16 mouse cellular contexts compared by ENCODE assay signal in the genomic region with DNA sequence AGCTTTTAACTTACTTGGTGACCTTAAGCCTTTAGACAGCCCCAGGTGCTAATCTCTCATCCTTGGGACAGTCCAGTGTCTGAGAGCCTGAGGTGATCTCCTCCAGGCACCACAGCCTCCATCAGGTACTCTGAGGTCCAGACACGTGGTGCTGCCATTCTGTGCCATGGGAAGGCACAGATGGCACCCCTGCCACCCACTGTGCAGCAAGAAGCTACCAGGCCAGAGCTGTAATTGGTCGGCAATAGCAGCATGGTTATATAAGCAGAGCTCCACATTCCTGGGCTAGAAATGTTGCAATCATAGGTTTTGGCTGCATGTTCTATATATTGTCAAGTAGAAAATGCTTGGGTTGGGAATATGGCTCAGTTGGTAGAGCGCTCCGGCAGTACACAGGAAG. TPM values are rescaled to one million over a fixed set of nuclear protein-coding genes. Genes with fewer than 3 reads are reported as not detected.
DNase-seq lines count a peak whose midpoint lies in the region; ATAC-seq and TF ChIP-seq lines count a peak whose summit lies in the region.
"Had no signal": no experiment of that assay in that cellular context is flagged by ENCODE, and none has a peak within 500 bp of the region (broad histone marks: within the 10 kb centered on the region; RNA-seq: fewer than 3 reads in every experiment).

No protein-coding gene starts in this region.

- no peak for ATAC-seq in hindbrain, embryonic 13.5 days (ENCODE audit: low FRiP score)
- ATAC-seq in hindbrain, embryonic 16.5 days = no peak
- ATAC-seq in granulocyte monocyte progenitor cell, adult 5-6 weeks (replicated peaks; ENCODE audit: poor library complexity, severe bottlenecking) = no peak
- ATAC-seq: forebrain, embryonic 14.5 days had no signal

- H3K4me3 ChIP-seq in hindbrain, embryonic 13.5 days = no peak overlapping the region
- H3K4me3 ChIP-seq in hindbrain, embryonic 16.5 days (ENCODE audit: low read length) = no peak overlapping the region
- H3K4me3 ChIP-seq in cortical plate, adult 2 months (ENCODE audit: insufficient read depth, low read length) = no peak overlapping the region
- H3K4me3 ChIP-seq: embryonic facial prominence, embryonic 13.5 days; hindbrain, embryonic 10.5 days; liver, embryonic 15.5 days; myocyte; stomach, embryonic 15.5 days had no signal

- H3K9me3 ChIP-seq in hindbrain, embryonic 13.5 days = no peaks in the 10 kb centered on the region
- H3K9me3 ChIP-seq in hindbrain, embryonic 16.5 days (ENCODE audit: control insufficient read depth, low read length) = no peaks in the 10 kb centered on the region
- H3K9me3 ChIP-seq: embryonic facial prominence, embryonic 13.5 days; hindbrain, embryonic 10.5 days; liver, embryonic 15.5 days; stomach, embryonic 15.5 days had no signal

- H3K4me1 ChIP-seq in hindbrain, embryonic 13.5 days (replicated peaks) = 0 out of 2 replicates have a peak, but pooled peaks cover 4% of the 10 kb centered on the region
- no peaks in the 10 kb centered on the region for H3K4me1 ChIP-seq in hindbrain, embryonic 16.5 days (ENCODE audit: control insufficient read depth, insufficient read depth, low read depth, low read length)
- peaks cover 5% of the 10 kb centered on the region for H3K4me1 ChIP-seq in cortical plate, adult 2 months (ENCODE audit: control insufficient read depth, insufficient read depth, low read length)
- H3K4me1 ChIP-seq: embryonic facial prominence, embryonic 13.5 days; hindbrain, embryonic 10.5 days had no signal

- no peak overlapping the region for H3K4me2 ChIP-seq in hindbrain, embryonic 13.5 days
- no peak overlapping the region for H3K4me2 ChIP-seq in hindbrain, embryonic 16.5 days (ENCODE audit: low read length)
- H3K4me2 ChIP-seq: embryonic facial prominence, embryonic 13.5 days; liver, embryonic 15.5 days; stomach, embryonic 15.5 days had no signal

- no peak for TF ChIP-seq CTCF in cortical plate, adult 2 months (IDR thresholded peaks at IDR 0.05; ENCODE audit: extremely low read depth, insufficient read depth, low read length)

- H3K27ac ChIP-seq in hindbrain, embryonic 13.5 days = no peak overlapping the region
- no peak overlapping the region for H3K27ac ChIP-seq in hindbrain, embryonic 16.5 days (ENCODE audit: low read depth, low read length)
- H3K27ac ChIP-seq in cortical plate, adult 2 months (ENCODE audit: insufficient read depth, low read length) = peak overlapping the region; percentile 51
- H3K27ac ChIP-seq: embryonic facial prominence, embryonic 13.5 days; hindbrain, embryonic 10.5 days; stomach, embryonic 15.5 days had no signal

- H3K27me3 ChIP-seq in hindbrain, embryonic 13.5 days = no peaks in the 10 kb centered on the region
- H3K27me3 ChIP-seq in hindbrain, embryonic 16.5 days (replicated peaks; ENCODE audit: control insufficient read depth, insufficient read depth, low read length) = no peaks in the 10 kb centered on the region
- H3K27me3 ChIP-seq: embryonic facial prominence, embryonic 13.5 days; liver, embryonic 15.5 days; stomach, embryonic 15.5 days had no signal

- peak overlapping the region; percentile 31; the same call in 1 of the 2 replicates for H3K9ac ChIP-seq in hindbrain, embryonic 13.5 days
- H3K9ac ChIP-seq in hindbrain, embryonic 16.5 days (ENCODE audit: low read depth, low read length) = no peak overlapping the region
- H3K9ac ChIP-seq: embryonic facial prominence, embryonic 13.5 days; liver, embryonic 15.5 days; stomach, embryonic 15.5 days had no signal

- TF ChIP-seq POLR2A in cortical plate, adult 2 months (IDR thresholded peaks at IDR 0.05; ENCODE audit: extremely low read depth, insufficient read depth, low read length) = no peak

- H3K36me3 ChIP-seq in hindbrain, embryonic 13.5 days = peaks cover 90% of the 10 kb centered on the region
- H3K36me3 ChIP-seq in hindbrain, embryonic 16.5 days (ENCODE audit: control insufficient read depth, insufficient read depth, low read length) = peaks cover 37% of the 10 kb centered on the region

- DNase-seq in right cerebral cortex, postnatal 25 days = peak; percentile 37
- DNase-seq in right cerebral cortex, postnatal 14 days = no peak
- DNase-seq in urinary bladder, adult 18-20 months (ENCODE audit: low spot score in 2 of 2) = no peak
- no peak for DNase-seq in urinary bladder, postnatal 25 days (ENCODE audit: low spot score)
- DNase-seq: heart, adult 18-20 months; kidney, adult 2 months had no signal

- WGBS in hindbrain, embryonic 13.5 days = 93% methylated on average over 4 of the region's 4 CpGs
- WGBS in hindbrain, embryonic 16.5 days = 81% methylated on average over 4 of the region's 4 CpGs

RNA-seq across cellular contexts. Expression of a gene that starts 8.1 kb away (rescaled TPM):
- polyA plus RNA-seq in hindbrain, embryonic 13.5 days (2015; fragmentation: Nextera tagmentation; extraction: Ambion mirVana) = 35.9 and 38.1 TPM in 2 replicates
- polyA plus RNA-seq in hindbrain, embryonic 16.5 days (2015; fragmentation: Nextera tagmentation; extraction: Ambion mirVana) = 20.5 and 21.6 TPM in 2 replicates
- polyA plus RNA-seq in cortical plate, adult 2 months (2012; rRNA removed) = 58.4 and 61.7 TPM in 2 replicates
- 121 and 122 TPM in 2 replicates for total RNA-seq in granulocyte monocyte progenitor cell, adult 5-6 weeks (2014; fragmentation: Nextera tagmentation)
- 140 and 147 TPM in 2 replicates for total RNA-seq in granulocyte monocyte progenitor cell, adult 5-6 weeks (2017)

RNA-seq across cellular contexts. Expression of a gene that starts 10.9 kb away (rescaled TPM):
- polyA plus RNA-seq in hindbrain, embryonic 13.5 days (2015; fragmentation: Nextera tagmentation; extraction: Ambion mirVana) = 45.3 and 52.1 TPM in 2 replicates
- polyA plus RNA-seq in hindbrain, embryonic 16.5 days (2015; fragmentation: Nextera tagmentation; extraction: Ambion mirVana) = 35.9 and 37.9 TPM in 2 replicates
- 43.7 and 45.3 TPM in 2 replicates for polyA plus RNA-seq in cortical plate, adult 2 months (2012; rRNA removed)
- total RNA-seq in granulocyte monocyte progenitor cell, adult 5-6 weeks (2014; fragmentation: Nextera tagmentation) = 15.8 and 38.5 TPM in 2 replicates
- total RNA-seq in granulocyte monocyte progenitor cell, adult 5-6 weeks (2017) = 20.7 and 36.9 TPM in 2 replicates

RNA-seq across cellular contexts. Expression of a gene that starts 29.5 kb away (rescaled TPM):
- polyA plus RNA-seq in hindbrain, embryonic 13.5 days (2015; fragmentation: Nextera tagmentation; extraction: Ambion mirVana) = 14.9 and 16.7 TPM in 2 replicates
- 15.0 and 17.2 TPM in 2 replicates for polyA plus RNA-seq in hindbrain, embryonic 16.5 days (2015; fragmentation: Nextera tagmentation; extraction: Ambion mirVana)
- polyA plus RNA-seq in cortical plate, adult 2 months (2012; rRNA removed) = 11.7 and 11.9 TPM in 2 replicates
- total RNA-seq in granulocyte monocyte progenitor cell, adult 5-6 weeks (2014; fragmentation: Nextera tagmentation) = 14.7 and 19.2 TPM in 2 replicates
- total RNA-seq in granulocyte monocyte progenitor cell, adult 5-6 weeks (2017) = 19.1 and 23.0 TPM in 2 replicates
